In genomic region chr5:135705383-135705782, GRCm38 (mm10) we compare ENCODE assay signal across 25 mouse cellular contexts.
"Had no signal": no experiment of that assay in that cellular context is flagged by ENCODE, and none has a peak within 500 bp of the region (broad histone marks: within the 10 kb centered on the region; RNA-seq: fewer than 3 reads in every experiment).

No protein-coding gene starts in this region.

- H3K4me3 ChIP-seq: embryonic facial prominence, embryonic 10.5 days; embryonic facial prominence, embryonic 12.5 days; embryonic facial prominence, embryonic 13.5 days; embryonic facial prominence, embryonic 15.5 days; erythroblast, embryonic 14.5 days; forebrain, embryonic 10.5 days; forebrain, embryonic 12.5 days; forebrain, embryonic 13.5 days; forebrain, embryonic 15.5 days; gastrocnemius, adult 2 months; heart, adult 2 months had no signal

- DNase-seq: cerebellum, adult 2 months; cerebellum, adult 8-10 months; cerebellum, adult 9-10 months; cerebellum, adult 9-11 months; cerebellum, postnatal 10 days; cerebellum, postnatal 14 days; cerebellum, postnatal 25 days; cerebellum, postnatal 36 days; embryo, embryonic 11 days; forebrain, postnatal 0 days; gastrocnemius, adult 2 months; gastrocnemius, postnatal 10 days; gastrocnemius, postnatal 25 days; gastrocnemius, postnatal 36 days; heart, adult 18-20 months; heart, adult 2 months had no signal

- H3K27ac ChIP-seq: embryonic facial prominence, embryonic 10.5 days; embryonic facial prominence, embryonic 12.5 days; embryonic facial prominence, embryonic 13.5 days; embryonic facial prominence, embryonic 15.5 days; forebrain, embryonic 10.5 days; forebrain, embryonic 12.5 days; forebrain, embryonic 13.5 days; forebrain, embryonic 15.5 days; gastrocnemius, adult 2 months; heart, adult 2 months had no signal

- H3K27me3 ChIP-seq: embryonic facial prominence, embryonic 12.5 days; embryonic facial prominence, embryonic 13.5 days; embryonic facial prominence, embryonic 15.5 days; forebrain, embryonic 12.5 days; forebrain, embryonic 13.5 days; forebrain, embryonic 15.5 days had no signal

- H3K4me2 ChIP-seq: embryonic facial prominence, embryonic 12.5 days; embryonic facial prominence, embryonic 13.5 days; embryonic facial prominence, embryonic 15.5 days; forebrain, embryonic 12.5 days; forebrain, embryonic 13.5 days; forebrain, embryonic 15.5 days had no signal
